ENCODE assay signal across 21 mouse cellular contexts in the genomic region with DNA sequence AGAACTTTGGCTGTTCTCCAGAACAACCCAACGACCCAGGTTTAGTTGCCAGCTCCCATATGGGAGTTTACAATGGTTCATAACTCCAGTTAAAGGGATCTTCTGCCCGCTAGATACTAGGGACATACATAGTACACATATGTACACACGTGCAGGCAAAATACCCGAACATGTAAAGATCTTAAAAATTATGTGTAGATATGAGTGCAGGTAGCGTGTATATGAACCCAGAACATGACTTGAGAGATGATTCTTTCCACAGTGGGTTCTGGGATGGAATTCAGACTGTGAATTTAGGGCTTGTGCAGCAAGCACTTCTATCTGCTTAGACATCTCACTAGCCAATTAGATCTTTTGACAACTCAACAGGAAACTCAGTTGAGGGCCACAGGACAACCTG. TPM values are rescaled to one million over a fixed set of nuclear protein-coding genes. Genes with fewer than 3 reads are reported as not detected.
"Had no signal": no experiment of that assay in that cellular context is flagged by ENCODE, and none has a peak within 500 bp of the region (broad histone marks: within the 10 kb centered on the region; RNA-seq: fewer than 3 reads in every experiment).

No protein-coding gene starts in this region.

- H3K27me3 ChIP-seq: kidney, embryonic 15.5 days; limb, embryonic 12.5 days; limb, embryonic 15.5 days; liver, embryonic 15.5 days; neural tube, embryonic 13.5 days; stomach, embryonic 15.5 days had no signal

- H3K9me3 ChIP-seq: kidney, embryonic 15.5 days; limb, embryonic 12.5 days; limb, embryonic 15.5 days; liver, embryonic 15.5 days; neural tube, embryonic 13.5 days; stomach, embryonic 15.5 days had no signal

- H3K4me1 ChIP-seq: kidney, embryonic 15.5 days; limb, embryonic 12.5 days; limb, embryonic 15.5 days; neural tube, embryonic 13.5 days; stomach, embryonic 15.5 days had no signal

- H3K4me3 ChIP-seq: kidney, embryonic 15.5 days; limb, embryonic 12.5 days; limb, embryonic 15.5 days; liver, embryonic 15.5 days; myocyte; neural tube, embryonic 13.5 days; stomach, embryonic 15.5 days had no signal

- DNase-seq: kidney, adult 11 months; kidney, adult 8-10 months; kidney, postnatal 10 days; kidney, postnatal 36 days; left cerebral cortex, postnatal 4 days; lung, adult 2 months; midbrain, embryonic 14.5 days; retina, postnatal 1 day; spleen, adult 18-20 months; thymus, postnatal 25 days had no signal

- H3K9ac ChIP-seq: kidney, embryonic 15.5 days; limb, embryonic 12.5 days; limb, embryonic 15.5 days; liver, embryonic 15.5 days; neural tube, embryonic 13.5 days; stomach, embryonic 15.5 days had no signal

- H3K27ac ChIP-seq: kidney, embryonic 15.5 days; limb, embryonic 12.5 days; limb, embryonic 15.5 days; liver, embryonic 15.5 days; macrophage; neural tube, embryonic 13.5 days; stomach, embryonic 15.5 days had no signal

- H3K4me2 ChIP-seq: kidney, embryonic 15.5 days; limb, embryonic 12.5 days; limb, embryonic 15.5 days; liver, embryonic 11.5 days; liver, embryonic 15.5 days; neural tube, embryonic 13.5 days; stomach, embryonic 15.5 days had no signal

RNA-seq across cellular contexts. Expression of a gene that starts 52.4 kb away (rescaled TPM):
- total RNA-seq: monocyte, adult 5-6 weeks; neutrophil, adult 5-6 weeks had no signal
